Mouse (Mus musculus): ENCODE measurements around the gene Chp1. TPM values are rescaled to one million over a fixed set of nuclear protein-coding genes. Genes with fewer than 3 reads are reported as not detected.
"Not testable (repeated sequence)": the region's sequence is repeated elsewhere in the genome, so short reads cannot be mapped to it uniquely, and the experiment has no call there.

The Chp1 gene
- 49.2 and 54.8 TPM in 2 replicates for total RNA-seq (2014; rRNA removed)
- polyA plus RNA-seq (2015; fragmentation: Nextera tagmentation; extraction: Ambion mirVana), result 51.4 and 52.4 TPM in 2 replicates

DNA sequence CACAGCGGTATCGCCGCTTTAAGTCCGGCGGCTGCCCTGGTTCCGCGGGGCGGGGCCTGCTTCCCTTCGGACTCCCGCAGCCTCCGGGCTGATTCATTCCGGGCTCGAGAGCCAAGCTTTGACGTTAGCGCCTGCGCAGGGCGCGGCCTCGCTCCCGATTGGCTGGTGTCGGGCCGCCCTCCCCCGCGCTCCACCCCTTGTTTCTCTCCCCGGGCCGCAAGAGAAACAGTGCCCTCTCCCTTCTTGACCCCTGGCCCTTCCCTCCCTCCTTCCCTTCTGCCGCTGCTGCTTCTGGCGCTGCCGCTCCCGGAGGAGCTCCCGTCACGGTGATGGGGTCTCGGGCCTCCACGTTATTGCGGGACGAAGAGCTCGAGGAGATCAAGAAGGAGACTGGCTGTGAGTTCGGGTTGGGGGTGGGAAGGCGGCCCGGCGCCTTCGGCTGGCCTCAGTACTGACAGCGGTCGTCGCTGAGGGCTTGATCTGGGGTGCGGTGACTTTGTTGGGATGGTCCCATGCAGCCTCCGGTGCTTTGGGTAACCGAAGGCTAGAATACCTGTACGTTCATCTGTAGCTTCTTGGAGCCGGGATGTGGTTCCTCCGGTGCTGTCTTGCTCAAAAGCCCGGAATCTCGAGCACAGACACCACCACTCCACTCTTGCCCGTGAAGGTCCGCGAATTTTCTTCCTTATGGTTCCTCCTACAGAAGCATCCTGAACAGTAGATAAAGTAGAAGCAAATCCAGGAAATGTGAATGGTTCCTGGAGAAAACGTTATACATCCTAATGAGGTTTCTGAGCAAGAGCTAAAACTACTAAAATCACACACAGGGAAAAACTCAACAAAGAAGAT, at the start of gene Chp1, which contains the start of gene Exd1:
Gene Chp1 (plus strand): TSS at position 176 of the 849 bp plus-strand sequence.
Gene Exd1 (minus strand): TSS at position 106 of the 849 bp plus-strand sequence.
- DNase-seq (ENCODE audit: low spot score), result peak; percentile 100
- WGBS, result under 1% methylated on average over 55 of the region's 57 CpGs
- no peaks in the 10 kb centered on the region for H3K27me3 ChIP-seq (ENCODE audit: insufficient read depth, low read length)
- peak within 1 kb of the TSS; percentile 88 for H3K27ac ChIP-seq
- no peaks in the 10 kb centered on the region for H3K9me3 ChIP-seq (ENCODE audit: low read length)
- H3K4me1 ChIP-seq (ENCODE audit: insufficient read depth, low read length), result 0 out of 2 replicates have a peak, but pooled peaks cover 8% of the 10 kb centered on the region
- peak; percentile 3; the same call in 1 of the 2 replicates for TF ChIP-seq CTCF (IDR thresholded peaks at IDR 0.05; ENCODE audit: low read depth)
- no peaks in the 10 kb centered on the region for H3K36me3 ChIP-seq (ENCODE audit: insufficient read depth, low read length)
- H3K4me2 ChIP-seq (ENCODE audit: low read depth, low read length), result peak within 1 kb of the TSS; percentile 80
- peak within 1 kb of the TSS; percentile 89 for H3K4me3 ChIP-seq (ENCODE audit: low read length)
- peak; percentile 98 for ATAC-seq
- H3K9ac ChIP-seq (replicated peaks; ENCODE audit: low read length), result peak within 1 kb of the TSS; percentile 76

DNA sequence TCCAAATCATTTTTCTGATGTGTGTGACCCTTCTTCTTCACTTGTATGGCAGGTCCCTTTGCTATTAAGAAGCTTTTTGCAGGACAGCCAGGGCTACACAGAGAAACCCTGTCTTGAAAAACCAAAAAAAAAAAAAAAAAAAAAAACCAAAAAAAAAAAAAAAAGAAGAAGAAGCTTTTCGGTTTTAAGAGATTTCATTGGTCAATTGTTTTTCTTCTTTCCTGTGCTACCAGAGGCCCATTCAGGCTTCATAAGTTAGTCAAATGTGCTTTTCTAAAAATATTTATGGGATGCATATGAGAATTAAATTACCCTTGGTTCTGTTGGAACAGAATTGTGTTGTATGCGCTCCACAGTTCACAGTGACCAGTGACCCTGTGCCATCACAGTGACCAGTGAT, 48.6 kb upstream of the Chp1 start:
- H3K27ac ChIP-seq, result no peak overlapping the region
- ATAC-seq (no peak), DNase-seq (ENCODE audit: low spot score) (no peak)
- H3K4me2 ChIP-seq (ENCODE audit: low read depth, low read length), result no peak overlapping the region
- WGBS, result 95% methylated on average over 2 of the region's 2 CpGs
- H3K27me3 ChIP-seq (ENCODE audit: insufficient read depth, low read length), result no peaks in the 10 kb centered on the region
- no peaks in the 10 kb centered on the region for H3K4me1 ChIP-seq (ENCODE audit: insufficient read depth, low read length)
- no peak overlapping the region for H3K4me3 ChIP-seq (ENCODE audit: low read length)
- H3K9me3 ChIP-seq (ENCODE audit: low read length), result no peaks in the 10 kb centered on the region
- no peak for TF ChIP-seq CTCF (IDR thresholded peaks at IDR 0.05; ENCODE audit: low read depth)
- no peaks in the 10 kb centered on the region for H3K36me3 ChIP-seq (ENCODE audit: insufficient read depth, low read length)
- H3K9ac ChIP-seq (replicated peaks; ENCODE audit: low read length), result no peak overlapping the region

DNA sequence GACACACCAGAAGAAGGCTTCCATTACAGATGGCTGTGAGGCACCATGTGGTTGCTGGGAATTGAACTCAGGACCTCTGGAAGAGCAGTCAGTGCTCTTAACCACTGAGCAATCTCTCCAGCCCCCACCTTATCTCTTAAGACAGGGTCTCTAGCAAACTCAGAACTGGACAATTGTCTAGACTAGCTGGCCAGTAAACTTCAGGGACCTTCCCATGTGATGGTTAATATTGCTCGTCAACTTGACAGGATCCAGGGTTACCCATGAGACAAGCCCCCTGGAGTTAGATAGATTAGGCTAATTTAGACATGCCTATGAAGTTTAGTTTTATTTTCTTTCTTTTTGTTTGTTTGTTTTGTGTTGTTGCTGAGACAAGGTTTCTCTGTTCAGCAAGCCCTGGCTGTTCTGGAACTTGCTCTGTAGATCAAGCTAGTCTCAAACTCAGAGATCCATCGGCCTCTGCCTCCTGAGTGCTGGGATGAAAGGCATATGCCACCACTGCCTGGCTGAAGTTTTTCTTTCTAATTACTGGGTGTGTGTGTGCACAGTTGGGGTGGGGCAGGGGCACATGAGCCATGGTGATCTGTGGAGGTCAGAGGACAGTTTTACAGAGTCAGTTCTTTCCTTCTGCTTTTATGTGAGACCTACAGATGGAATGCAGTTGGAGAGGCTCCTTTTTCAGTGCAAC, 46.4 kb upstream of the Chp1 start:
- Histone ChIP-seq H3K4me2 (ENCODE audit: low read depth, low read length) (no peak overlapping the region), H3K4me1 (ENCODE audit: insufficient read depth, low read length) (no peaks in the 10 kb centered on the region), H3K4me3 (ENCODE audit: low read length) (no peak overlapping the region), H3K27ac (no peak overlapping the region), H3K27me3 (ENCODE audit: insufficient read depth, low read length) (no peaks in the 10 kb centered on the region), H3K9ac (replicated peaks; ENCODE audit: low read length) (no peak overlapping the region), H3K9me3 (ENCODE audit: low read length) (no peaks in the 10 kb centered on the region), H3K36me3 (ENCODE audit: insufficient read depth, low read length) (no peaks in the 10 kb centered on the region)
- DNase-seq (ENCODE audit: low spot score) (no peak), ATAC-seq (no peak)
- TF ChIP-seq CTCF (IDR thresholded peaks at IDR 0.05; ENCODE audit: low read depth), result no peak
- WGBS, result 87% methylated on average over 2 of the region's 2 CpGs

DNA sequence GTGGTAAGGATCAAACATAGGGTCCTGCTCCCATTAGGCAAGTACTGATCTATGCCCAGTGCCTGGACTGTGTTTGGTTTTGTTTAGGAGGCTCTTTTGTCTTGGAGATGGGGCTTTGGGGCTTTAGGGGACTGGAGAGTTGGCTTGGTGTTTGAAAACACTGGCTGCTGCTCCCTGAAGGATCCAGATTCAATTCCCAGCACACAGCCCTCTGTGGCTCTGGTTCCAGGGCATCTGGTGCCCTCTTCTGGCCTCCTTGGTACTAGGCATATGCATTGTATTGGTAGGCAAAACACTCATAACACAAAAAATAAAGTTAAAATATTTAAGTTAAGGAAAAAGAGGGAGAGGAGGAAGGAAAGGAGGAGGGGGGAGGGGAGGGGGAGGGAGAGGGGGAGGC, 40.4 kb upstream of the Chp1 start:
- no peak for ATAC-seq
- TF ChIP-seq CTCF (IDR thresholded peaks at IDR 0.05; ENCODE audit: low read depth), result 0 out of 2 replicates have a peak, but pooled peaks have one; percentile 8
- Histone ChIP-seq H3K4me1 (ENCODE audit: insufficient read depth, low read length) (no peaks in the 10 kb centered on the region), H3K4me2 (ENCODE audit: low read depth, low read length) (no peak overlapping the region), H3K9me3 (ENCODE audit: low read length) (no peaks in the 10 kb centered on the region), H3K9ac (replicated peaks; ENCODE audit: low read length) (no peak overlapping the region), H3K27ac (no peak overlapping the region), H3K4me3 (ENCODE audit: low read length) (no peak overlapping the region), H3K36me3 (ENCODE audit: insufficient read depth, low read length) (no peaks in the 10 kb centered on the region), H3K27me3 (ENCODE audit: insufficient read depth, low read length) (no peaks in the 10 kb centered on the region)
- DNase-seq (ENCODE audit: low spot score), result no peak

DNA sequence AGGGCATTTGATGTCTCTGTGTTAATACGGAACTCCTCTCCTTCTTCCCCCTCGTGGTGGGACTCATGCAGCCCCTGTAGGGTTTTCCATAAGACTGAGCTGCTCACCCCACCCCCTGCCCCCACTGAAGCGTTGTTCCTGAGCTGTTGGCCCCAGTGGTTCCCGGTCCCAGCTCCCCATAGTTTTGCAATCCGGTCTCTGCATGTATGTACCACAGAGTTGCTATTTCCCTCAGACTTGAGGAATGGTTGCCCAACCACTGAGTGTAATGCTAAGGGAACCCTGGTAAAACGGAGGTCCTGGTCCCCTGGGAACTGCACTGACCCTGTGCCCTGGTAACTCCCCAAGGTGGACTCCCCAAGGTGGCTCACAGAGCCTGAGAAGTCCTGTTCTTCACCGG, 39.0 kb upstream of the Chp1 start:
- ATAC-seq; DNase-seq (ENCODE audit: low spot score): not testable (repeated sequence)
- 60% methylated on average over 7 of the region's 7 CpGs for WGBS

DNA sequence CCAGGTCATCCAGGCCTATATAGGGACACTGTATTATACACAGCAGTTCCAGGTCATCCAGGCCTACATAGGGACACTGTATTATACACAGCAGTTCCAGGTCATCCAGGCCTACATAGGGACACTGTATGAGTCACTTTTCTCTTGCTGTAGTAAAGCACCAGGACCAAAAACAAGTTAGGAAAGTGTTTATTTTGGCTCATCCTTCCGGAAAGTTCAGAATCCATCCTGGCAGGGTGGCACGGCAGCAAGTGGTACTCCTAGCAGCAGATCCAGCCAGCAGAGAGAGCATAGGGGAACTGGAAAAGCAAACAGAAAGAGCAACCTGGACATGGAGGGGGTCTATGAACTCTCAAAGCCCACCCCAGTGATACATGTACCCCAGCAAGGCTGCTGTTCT, 36.6 kb upstream of the Chp1 start:
- H3K27me3 ChIP-seq (ENCODE audit: insufficient read depth, low read length), result no peaks in the 10 kb centered on the region
- H3K9me3 ChIP-seq (ENCODE audit: low read length), result no peaks in the 10 kb centered on the region
- whole genome bisulfite sequencing, result 89% methylated on average over 2 of the region's 2 CpGs
- DNase-seq (ENCODE audit: low spot score) (no peak), ATAC-seq (no peak)
- H3K4me1 ChIP-seq (ENCODE audit: insufficient read depth, low read length), result no peaks in the 10 kb centered on the region
- H3K27ac ChIP-seq, result no peak overlapping the region
- no peaks in the 10 kb centered on the region for H3K36me3 ChIP-seq (ENCODE audit: insufficient read depth, low read length)
- H3K4me2 ChIP-seq (ENCODE audit: low read depth, low read length), result no peak overlapping the region
- H3K4me3 ChIP-seq (ENCODE audit: low read length), result no peak overlapping the region
- no peak overlapping the region for H3K9ac ChIP-seq (replicated peaks; ENCODE audit: low read length)
- TF ChIP-seq CTCF (IDR thresholded peaks at IDR 0.05; ENCODE audit: low read depth), result no peak

More for the DNA sequence above, 39.0 kb upstream of the Chp1 start:
- not testable (repeated sequence) for H3K27me3 ChIP-seq (ENCODE audit: insufficient read depth, low read length); H3K4me3 ChIP-seq (ENCODE audit: low read length); H3K9me3 ChIP-seq (ENCODE audit: low read length); H3K4me1 ChIP-seq (ENCODE audit: insufficient read depth, low read length); H3K27ac ChIP-seq; H3K9ac ChIP-seq (replicated peaks; ENCODE audit: low read length); H3K4me2 ChIP-seq (ENCODE audit: low read depth, low read length); H3K36me3 ChIP-seq (ENCODE audit: insufficient read depth, low read length)
